Mouse (Mus musculus) erythroblast, embryonic 14.5 days (primary cell): Measurements from ENCODE around the gene Nav3.

Experiments
- GATA1 ChIP-seq: IDR thresholded peaks from 2 replicates; pipeline ENCODE4 v1.6.1; 2012; ENCODE audit warnings: low read length, inconsistent platforms, mixed read lengths
- TAL1 ChIP-seq: IDR thresholded peaks from 3 replicates; pipeline ENCODE4 v1.6.1; 2012; ENCODE audit warnings: low read length, inconsistent platforms, mixed read lengths

DNA sequence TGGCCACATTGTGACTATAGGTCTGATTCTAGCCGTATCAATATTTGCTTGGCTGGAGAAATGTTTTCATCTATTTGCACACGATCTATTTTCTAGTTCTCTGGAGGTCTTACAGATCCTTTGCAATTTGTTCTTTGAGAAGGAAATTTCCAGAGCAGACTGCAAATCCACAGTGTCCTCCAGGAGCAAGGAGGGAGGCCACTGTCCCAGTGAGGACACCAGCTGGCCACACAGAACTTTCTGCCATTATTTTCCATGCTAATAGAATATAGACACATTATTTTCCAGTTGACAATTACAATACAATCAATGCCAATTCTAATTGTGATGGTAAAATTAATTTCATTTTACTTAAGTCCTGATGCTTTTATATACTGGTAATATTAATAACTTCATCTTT lies 783.1 kb downstream of the Nav3 start:
- TF ChIP-seq GATA1 (no peak), TAL1 (no peak)
